Mouse (Mus musculus): Measurements from ENCODE around the gene Hsph1.

The Hsph1 gene

GRCm38 (mm10) chr5:149642366-149642765, 6.2 kb upstream of the Hsph1 start:
- DNase-seq (ENCODE audit: low read depth) = peak; percentile 61

GRCm38 (mm10) chr5:149641277-149641892, 5.2 kb upstream of the Hsph1 start:
- peak; percentile 36 for DNase-seq (ENCODE audit: low read depth)

- DNase-seq (ENCODE audit: low read depth) = no peak
Observed at GRCm38 (mm10) chr5:149637306-149637705, 1.1 kb upstream of the Hsph1 start.

GRCm38 (mm10) chr5:149635556-149635955, 620 bp downstream of the Hsph1 start:
- DNase-seq (ENCODE audit: low read depth) = peak; percentile 63

DNA sequence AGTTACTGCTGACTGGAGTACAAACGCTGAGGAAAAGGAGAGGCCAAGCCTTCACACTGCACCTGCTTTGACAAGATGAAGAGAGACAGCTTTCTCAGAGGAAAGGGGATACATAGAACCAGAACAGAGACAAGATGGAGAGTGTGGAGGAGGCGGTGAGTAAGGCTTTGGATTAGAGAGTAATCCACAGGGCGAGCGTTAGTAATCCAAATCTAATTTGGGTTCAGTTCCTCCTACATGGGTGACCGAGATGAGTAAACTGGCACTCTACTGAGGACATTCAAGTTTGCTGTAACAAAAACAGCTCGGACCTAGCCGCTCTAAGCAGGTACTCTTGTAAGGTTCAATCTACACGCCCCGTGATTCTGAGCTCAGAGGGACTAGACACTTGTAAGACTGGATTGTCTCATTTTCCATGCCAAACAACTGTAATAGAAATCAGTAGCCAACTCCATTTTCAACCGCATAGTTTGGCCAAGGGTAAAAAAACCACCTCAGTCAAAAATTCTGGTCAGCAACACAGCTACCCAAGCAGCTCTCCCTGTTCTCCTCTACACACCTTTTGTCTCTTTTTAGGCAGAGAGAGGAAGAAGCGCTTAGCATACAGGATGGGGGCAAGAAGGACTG, 1.7 kb downstream of the Hsph1 start:
- DNase-seq (ENCODE audit: low read depth) = no peak

DNA sequence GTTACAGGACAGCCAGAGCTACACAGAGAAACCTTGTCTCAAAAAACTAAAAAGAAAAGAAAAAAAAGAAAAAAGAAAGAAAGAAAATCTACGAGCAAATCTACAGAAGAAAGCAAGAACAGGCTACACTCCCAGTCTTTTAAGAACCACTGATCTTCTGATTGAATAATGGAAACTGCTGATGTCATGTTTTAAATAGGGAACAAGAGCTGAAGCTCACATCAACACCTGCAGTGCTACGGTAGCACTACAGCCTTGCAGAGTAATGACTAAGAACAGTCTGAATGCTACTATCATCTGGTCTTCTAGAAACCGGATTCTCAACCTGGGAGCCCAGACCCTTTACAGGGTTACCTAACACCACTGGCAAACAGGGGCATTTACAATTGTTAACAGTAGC, 10.6 kb downstream of the Hsph1 start:
- no peak for DNase-seq (ENCODE audit: low read depth)

DNA sequence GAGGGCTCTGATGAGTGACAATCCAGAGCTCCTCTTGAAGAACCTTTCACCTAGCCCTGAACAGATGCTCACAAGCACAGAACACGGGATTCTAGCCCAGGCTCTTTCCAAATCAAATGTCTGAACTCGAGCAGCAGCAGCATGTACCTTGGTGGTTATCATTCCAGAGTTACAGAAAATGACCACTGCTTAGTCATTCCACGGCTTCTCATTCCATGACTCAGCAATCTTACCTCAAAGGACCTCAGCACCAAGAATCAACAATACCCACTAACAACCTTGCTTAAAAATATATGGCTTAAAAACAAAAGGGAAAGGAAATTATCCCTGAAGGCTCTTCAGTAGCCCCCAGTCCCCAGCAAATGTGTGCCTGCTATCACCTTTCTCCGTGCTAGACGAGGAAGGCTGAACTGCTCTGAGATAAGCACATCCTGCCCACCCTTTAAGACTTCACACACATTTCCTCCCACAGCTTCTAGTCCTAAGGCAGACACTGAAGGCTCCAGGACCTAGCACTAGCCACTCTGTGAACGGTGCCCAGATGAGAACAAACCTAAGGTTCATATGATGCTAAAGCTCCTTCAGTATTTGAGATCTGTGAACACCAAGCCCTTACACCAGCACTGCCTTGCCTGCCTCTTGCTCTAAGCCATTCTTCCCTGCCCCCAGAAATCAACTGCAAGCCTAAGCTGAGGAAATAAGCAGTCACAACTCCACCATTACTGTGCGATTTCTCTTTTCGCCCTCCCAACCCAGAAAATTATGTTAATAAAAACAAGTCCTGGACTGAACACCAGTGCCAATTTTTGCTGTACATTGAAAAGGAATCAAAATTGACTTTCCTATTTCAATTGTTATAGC, 12.1 kb downstream of the Hsph1 start:
- peak; percentile 70 for DNase-seq (ENCODE audit: low read depth)

DNA sequence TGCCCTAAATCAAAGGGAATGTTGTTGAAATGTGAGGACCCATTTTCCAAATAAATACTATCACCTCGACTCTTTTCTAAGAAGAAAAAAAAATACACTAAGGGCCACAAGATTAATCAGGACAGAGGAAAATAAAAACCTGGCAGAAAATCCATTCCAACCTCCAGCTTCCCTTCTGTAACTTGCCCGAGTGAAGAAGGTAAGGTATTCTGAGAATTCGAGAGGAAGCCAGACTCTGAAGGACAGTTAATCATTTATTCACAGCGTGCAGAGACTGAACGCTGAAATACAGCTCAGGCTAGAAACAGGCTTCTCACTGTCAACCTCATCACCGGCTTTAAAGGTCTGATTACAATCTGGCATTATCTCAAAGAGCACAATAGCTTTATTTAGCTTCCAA, 13.5 kb downstream of the Hsph1 start:
- DNase-seq (ENCODE audit: low read depth) = no peak

DNA sequence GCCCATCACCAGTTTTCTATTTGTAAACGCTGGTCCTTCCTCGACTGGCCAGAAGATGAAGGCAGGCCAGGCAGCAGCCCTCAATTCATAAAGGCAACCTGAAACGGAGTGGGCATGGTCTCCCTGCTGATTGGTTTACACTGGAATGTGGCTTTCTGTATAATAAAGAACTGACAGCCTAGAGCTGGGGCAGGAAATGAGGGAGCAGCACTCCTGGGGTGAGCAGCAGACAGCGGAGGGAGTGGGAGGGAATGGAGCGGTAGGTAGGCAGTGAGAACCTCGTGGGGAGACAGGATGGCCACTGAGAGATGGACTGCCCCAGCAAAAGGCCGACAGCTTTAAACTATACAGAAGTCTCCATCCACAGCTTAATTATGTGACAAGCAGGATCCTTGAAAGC, 14.0 kb downstream of the Hsph1 start:
- DNase-seq (ENCODE audit: low read depth) = no peak

DNA sequence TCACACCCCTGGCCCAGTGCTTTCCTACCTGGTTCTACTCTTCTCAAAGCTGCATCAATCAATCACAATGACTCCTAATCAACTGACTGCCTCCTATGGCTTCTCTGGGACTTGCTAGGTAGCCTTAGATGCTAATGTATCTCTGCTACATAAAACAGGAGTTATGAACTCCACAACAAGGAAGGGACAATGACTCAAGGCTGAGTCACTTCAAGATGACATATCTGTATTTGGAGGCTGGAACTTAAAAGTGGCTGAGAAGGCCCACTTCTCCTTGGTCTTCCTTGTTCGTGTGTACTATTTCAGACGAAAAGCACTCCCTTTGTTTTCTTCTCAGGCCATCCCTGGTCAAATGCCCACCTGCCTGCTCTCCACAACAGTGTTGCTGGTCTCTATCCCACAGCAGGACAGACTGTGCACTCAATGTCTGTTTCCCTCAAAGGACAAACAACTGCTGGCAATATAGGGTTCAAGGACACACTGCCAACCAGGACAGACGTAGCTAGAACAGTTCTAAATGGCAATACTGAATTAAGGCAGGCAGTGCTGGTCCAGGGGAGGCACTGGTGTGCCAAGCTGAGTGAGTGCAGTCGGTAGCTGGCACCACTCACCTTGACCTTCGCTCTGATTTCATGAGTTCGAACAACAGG, 18.3 kb downstream of the Hsph1 start:
- DNase-seq (ENCODE audit: low read depth) = no peak

GRCm38 (mm10) chr5:149616817-149617216, 19.4 kb downstream of the Hsph1 start:
- no peak for DNase-seq (ENCODE audit: low read depth)

DNA sequence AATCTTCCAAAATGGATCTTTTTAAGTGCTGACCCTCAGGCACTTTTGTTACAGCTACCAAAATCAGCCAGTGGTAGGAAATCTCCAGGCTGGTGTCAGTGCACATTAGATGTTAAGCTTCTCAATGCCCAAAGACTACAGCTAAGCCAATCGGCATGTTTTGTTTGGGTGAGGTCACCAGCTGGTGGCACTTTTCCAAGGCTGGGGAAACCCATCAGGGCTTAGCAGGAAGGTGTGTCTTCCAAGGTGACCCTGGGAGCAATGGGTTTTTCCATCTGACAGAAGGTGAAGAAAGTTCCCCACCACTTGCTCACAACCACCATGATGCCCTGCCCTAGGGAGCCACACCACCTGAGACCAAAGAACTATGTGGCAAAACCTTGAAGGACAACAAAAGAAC, 20.0 kb downstream of the Hsph1 start:
- peak; percentile 59 for DNase-seq (ENCODE audit: low read depth)

- peak; percentile 91 for DNase-seq (ENCODE audit: low read depth)
Observed at GRCm38 (mm10) chr5:149612740-149613139, 23.4 kb downstream of the Hsph1 start.

DNA sequence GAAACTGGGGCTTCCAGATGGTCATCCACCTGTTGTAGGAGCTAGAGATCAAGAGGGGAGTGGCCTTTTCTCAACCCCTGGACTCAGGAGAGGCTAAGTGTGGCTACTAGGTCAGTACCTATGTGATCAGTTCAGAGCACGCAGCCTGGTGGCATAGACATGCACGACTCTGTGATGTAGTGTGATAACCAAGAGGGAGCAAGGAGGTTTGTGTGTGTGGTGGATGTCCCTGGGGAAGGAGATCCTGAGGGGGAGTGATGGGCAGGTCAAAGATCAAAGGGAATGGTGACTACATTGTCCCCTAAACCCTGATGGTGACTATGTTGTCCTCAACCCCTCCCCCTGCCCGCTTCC, 24.0 kb downstream of the Hsph1 start:
- peak; percentile 34 for DNase-seq (ENCODE audit: low read depth)

DNA sequence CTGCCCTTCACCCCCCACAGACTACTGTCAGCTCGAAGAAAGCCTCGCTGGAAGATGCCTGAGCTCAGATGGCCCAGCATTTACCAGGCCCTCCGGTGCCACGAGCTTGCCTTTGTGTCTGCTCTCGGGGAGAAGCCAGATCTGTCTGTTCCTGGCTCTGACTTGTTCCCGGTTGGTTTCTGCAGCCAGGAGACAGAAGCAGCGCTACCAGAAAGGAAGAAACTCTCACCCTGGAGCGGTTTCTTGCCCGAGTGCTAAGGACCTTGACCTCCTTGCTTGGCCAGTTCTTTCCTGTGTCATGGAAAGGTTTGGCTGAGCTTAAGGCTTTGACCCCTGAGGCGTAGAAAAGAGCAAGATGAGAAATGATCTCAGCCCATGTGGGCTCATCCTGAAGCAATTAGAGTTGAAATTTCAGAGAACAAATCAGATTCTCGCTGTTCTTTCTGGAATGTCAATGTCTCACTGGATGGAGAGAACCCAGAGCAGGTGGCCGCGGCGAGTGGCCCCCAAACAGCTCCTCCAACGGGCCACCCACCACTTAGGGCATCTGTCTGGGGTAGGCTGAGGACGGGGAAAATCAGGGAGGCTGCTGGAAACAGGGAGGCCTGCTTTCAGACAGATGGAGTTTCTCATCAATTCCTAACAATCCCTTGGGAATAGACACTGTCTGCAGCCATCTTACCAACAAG, 24.6 kb downstream of the Hsph1 start:
- DNase-seq (ENCODE audit: low read depth) = peak; percentile 56

- peak; percentile 61 for DNase-seq (ENCODE audit: low read depth)
Observed at GRCm38 (mm10) chr5:149607083-149607720, 29.0 kb downstream of the Hsph1 start.

- DNase-seq (ENCODE audit: low read depth) = peak; percentile 86
Observed at GRCm38 (mm10) chr5:149603241-149603640, 32.9 kb downstream of the Hsph1 start.

- peak; percentile 41 for DNase-seq (ENCODE audit: low read depth)
Observed at GRCm38 (mm10) chr5:149601996-149602395, 34.2 kb downstream of the Hsph1 start.

DNA sequence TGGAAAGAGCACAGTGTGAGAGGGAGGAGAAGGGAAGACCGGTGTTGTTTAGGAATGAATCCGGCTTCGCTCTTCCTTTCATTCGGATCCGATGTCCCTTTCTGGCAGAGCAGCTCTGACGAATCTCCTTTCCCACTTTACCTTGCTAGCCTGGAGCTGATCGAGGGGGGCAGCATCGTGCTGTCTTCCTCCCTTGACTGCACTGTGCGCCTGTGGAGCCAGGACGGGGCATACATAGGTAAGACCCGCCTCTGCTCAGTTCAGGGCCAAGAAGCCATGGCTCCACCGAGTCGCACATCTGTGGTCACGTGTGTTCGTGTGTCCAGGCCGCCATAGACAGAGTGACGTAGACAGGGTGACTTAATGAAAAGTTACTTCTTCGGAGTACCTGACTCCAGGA, 38.8 kb downstream of the Hsph1 start:
- no peak for DNase-seq (ENCODE audit: low read depth)

DNA sequence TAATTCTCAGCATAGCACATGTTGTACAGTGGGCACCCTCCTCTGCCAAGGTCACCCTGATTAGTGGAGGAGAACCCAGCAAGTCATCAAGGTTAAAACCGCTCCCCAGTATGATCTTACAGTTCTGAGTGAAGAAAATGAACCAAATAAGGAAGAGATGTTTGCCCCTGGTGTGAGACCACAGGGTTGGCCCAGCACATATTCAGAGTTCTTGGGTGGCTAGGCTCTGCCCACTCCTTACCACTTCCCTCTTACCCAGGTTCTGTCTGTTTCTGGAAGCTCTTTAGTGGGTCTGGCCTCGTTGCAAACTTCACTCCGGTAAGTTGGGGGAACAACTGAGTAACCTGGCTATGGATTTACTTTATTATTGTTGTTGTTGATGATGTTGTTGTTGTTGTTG, 42.0 kb downstream of the Hsph1 start:
- DNase-seq (ENCODE audit: low read depth) = no peak

DNA sequence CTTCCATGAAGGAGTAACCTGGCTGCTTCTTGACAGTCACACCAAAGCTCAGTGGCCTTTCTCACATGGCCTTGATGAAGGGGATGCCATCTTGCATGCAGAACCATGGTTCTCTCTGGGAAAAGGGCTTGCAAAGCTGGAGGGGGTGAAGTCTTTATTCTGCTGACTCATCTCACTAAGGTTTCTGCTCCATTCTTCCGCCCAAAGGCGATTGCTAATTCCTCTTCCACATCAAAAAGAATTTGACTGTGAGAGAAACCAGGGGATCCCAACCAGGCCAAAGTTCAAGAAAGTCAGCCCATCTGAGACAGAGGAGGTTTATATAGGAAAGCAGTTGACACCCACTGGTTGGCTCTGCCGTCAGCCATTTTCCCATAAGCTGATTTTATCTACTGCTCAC, 46.2 kb downstream of the Hsph1 start:
- no peak for DNase-seq (ENCODE audit: low read depth)

Measured in NIH3T3 (cell line).